Mouse (Mus musculus) cerebellum, adult (tissue): ENCODE results near the gene Armc2.
"Not testable (repeated sequence)": the region's sequence is repeated elsewhere in the genome, so short reads cannot be mapped to it uniquely, and the experiment has no call there.

Experiments used
- ATAC-seq: cut with Nextera tagmentation; 2 replicates; pipeline ENCODE4 v1.9.2; 2017; ENCODE audit warnings: mild to moderate bottlenecking, moderate library complexity, mixed read lengths; ENCODE audit not compliant: insufficient number of reproducible peaks, low FRiP score, low TSS enrichment

Armc2 gene

DNA sequence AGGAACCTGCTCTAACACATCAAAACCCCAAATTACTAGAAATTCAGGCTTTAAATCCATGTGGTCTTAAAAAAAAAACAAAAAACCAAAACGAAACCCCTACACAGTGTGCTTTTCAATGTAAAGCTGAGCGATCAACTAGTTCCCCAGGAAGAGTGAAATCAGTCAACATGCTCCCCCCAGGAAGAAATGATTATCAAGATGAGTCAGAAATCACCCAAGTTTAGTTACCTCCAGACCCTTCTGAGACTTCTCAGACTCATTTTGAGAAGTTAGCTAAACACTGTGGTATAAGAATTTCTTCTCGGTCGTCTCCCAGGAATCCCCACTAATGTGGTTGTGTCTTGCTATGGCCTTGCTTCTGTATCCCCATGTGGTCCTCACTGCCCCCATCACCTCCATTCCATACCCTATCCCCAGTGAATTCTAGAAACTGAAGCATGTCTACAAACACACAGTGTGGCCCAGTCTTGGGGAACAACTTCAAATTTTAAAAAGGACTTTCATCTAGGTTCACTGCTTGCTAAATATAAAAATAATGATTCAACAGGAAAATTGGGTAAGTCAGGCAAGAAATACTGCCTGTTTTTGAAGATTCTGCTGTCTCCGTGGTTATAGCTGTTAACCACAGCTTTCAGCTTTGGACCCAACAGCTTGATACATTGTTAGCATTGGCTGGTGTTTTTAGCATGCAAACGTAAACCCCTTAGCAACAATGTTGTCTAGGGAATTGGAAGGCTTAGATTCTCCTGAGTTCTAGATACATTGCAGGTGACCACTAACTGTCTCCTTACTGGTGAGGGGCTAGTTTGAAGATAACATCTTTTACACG lies 39.6 kb downstream of the Armc2 start:
- ATAC-seq, result no peak

DNA sequence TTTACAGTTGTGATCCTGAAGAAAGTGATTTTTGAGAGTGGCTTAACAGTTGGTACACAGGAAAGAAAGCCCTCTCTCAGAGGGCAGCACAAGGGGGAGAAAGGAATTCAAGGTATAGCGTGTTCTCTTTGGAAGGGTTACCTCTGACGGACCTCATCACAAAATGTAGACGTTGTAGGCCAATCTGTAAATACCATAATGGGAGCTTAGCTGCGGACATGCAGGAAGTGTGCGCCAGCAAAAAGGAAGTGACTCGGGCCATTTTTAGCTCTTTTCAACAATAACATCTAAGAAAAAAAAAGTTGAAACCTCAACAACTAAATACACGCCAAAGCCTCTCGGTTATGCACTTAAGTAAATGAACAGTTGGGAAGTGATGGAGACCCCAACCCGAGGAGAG lies 45.6 kb downstream of the Armc2 start:
- ATAC-seq, result no peak

- ATAC-seq, result no peak
These were observed 50.2 kb downstream of the Armc2 start for GRCm38 (mm10) chr10:41967915-41968635.

DNA sequence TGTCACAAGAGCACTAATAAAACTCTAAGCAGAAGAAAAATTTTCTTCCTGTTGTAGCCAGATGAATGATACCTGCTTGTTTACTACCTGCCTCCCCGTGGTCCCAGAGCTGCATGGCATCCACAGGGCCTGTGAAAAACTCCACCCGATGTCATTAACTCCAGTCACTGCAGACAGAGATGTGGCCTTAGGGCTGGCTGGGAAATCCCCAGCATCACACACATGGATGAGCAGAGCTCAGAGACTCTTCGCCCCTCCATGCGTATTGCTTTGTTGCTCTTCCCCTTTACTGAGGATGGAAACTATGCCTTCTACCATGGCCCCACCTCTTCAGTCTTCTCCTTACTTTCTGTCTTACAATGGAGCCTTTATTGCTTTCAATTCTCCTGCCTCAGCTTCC lies 55.5 kb downstream of the Armc2 start:
- ATAC-seq, result no peak

DNA sequence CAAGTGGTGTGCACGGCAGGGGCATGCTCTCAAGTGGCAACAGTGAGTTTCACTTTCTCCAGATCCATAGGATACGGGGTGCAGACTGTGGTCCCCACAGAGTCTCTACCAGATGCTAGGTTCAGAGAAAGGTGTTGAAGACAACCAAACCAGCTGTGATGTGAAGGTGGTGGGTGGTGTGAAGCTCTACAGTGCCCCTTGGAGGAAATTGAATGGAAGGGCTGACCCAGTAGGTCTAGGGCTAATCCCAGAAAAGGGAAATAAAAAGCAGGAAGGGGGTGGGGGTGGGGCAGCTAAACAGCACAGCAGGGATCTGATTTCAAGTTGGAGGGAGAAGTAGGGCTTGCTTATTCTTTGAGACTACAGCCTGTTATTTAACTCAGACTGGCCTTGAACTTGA lies 58.4 kb downstream of the Armc2 start:
- ATAC-seq, result no peak

GRCm38 (mm10) chr10:41958677-41959274 lies 59.5 kb downstream of the Armc2 start:
- no peak for ATAC-seq

DNA sequence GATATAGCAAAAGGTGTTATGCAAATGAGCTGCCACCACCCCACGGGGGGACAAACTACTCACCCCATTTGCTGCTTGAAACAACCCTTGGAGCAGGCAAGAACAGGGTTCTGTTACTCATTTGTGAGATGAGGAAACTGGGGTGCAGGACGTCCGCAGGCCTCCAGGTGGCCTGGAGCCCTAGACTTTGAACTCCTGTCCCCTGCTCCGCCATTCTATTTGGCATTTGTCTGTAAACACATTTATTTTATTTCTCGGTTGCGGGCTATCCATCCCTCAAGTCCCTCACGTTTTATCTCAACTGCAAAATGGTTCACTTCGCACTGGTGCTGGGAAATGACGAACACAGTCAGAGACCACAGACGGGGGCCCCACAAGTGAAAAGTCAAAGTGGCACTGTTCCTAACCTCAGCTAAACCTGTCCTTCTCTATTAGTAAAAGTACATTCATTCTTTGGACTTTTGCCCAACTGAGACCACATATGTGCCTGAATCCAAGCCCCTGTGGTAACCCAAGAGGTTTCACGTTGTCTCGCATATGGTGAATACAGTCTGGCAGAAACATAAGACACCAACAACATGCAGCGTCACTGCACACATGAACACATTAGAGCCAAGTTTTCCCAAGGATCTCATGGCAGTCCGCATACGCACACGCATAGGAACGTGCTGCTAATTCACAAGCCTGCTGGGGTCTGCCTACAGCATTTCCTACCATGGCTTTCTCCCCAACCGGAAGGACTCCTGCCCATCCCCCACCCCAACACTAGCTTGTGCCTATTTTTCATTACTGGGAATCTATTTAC lies 60.6 kb downstream of the Armc2 start:
- no peak for ATAC-seq

- ATAC-seq, result no peak
These were observed 64.7 kb downstream of the Armc2 start for GRCm38 (mm10) chr10:41953528-41953864.

- ATAC-seq, result no peak
These were observed 65.3 kb downstream of the Armc2 start for GRCm38 (mm10) chr10:41952850-41953527.

GRCm38 (mm10) chr10:41952354-41952753 lies 65.9 kb downstream of the Armc2 start:
- not testable (repeated sequence) for ATAC-seq

DNA sequence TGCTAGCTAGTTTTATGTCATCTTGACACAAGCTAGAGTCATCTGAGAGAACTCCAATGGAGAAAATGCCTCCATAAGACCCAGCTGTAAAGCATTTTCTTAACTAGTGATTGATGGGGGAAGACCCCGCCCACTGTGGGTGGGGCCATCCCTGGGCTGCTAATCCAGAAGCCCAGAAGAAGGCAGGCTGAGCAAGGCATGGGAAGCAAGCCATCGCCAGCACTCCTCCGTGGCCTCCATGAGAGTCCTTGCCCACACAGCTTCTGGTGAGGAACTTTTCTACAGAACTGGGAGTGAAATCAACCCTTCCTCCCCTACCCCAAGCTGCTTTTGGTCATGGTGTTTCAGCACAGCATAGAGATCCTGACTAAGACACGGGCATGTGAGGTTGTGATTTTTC lies 79.2 kb downstream of the Armc2 start:
- ATAC-seq, result no peak

- ATAC-seq, result no peak
These were observed 81.1 kb downstream of the Armc2 start for GRCm38 (mm10) chr10:41937176-41937575.

- no peak for ATAC-seq
These were observed 82.1 kb downstream of the Armc2 start for GRCm38 (mm10) chr10:41936100-41936499.

DNA sequence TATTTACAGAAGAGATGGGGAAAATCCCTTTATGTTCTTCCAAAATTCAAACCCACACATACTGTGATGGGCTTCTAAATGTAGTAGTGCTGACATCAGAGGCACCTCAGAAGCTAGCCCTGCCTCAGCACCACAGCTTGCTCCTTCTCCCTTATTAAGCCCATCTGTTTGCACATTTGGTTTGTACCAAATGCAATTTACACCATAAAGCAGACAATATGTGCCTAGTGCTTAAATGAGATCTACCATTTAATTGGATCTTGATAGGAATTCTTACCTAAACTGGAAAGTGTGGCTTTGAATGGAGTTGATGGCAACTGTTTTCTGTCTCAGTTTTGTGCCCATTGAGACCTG lies 82.8 kb downstream of the Armc2 start:
- ATAC-seq, result peak; percentile 11; the same call in 1 of the 2 replicates

- ATAC-seq, result peak; percentile 79
These were observed 83.4 kb downstream of the Armc2 start for GRCm38 (mm10) chr10:41934633-41935475.

GRCm38 (mm10) chr10:41933536-41933935 lies 84.7 kb downstream of the Armc2 start:
- no peak for ATAC-seq

DNA sequence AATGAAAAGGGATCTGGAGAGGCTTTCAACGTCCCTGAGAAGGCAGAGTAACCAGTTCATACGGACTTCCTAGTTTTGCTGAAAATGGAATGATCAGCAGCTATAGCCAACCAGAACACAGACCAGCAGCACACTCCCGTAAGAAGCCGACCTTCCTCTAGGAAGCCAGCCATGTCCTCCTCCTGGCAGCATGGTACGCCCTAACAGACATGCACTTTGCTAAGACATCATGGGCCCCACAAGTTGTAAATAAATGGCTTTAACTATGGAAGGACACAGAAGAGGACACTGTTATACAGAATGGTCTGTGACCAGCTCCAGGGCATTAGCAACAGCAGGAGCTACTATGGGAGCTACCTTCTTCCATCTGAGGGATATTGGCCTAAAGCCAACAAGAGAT lies 85.3 kb downstream of the Armc2 start:
- no peak for ATAC-seq

- peak; percentile 51 for ATAC-seq
These were observed 86.3 kb downstream of the Armc2 start for GRCm38 (mm10) chr10:41931962-41932361.

GRCm38 (mm10) chr10:41930966-41931365 lies 87.3 kb downstream of the Armc2 start:
- no peak for ATAC-seq
